Mouse (Mus musculus) cerebellum, adult 8-10 months (tissue): ENCODE measurements at regions not wholly inside any gene's neighbourhood (a gene's known extent, or its start where the extent isn't known, plus 50 kb on each side); places are given as distances from the start of the nearest gene placed in this dataset.

Experiments used
- DNase-seq: peaks from one replicate; pipeline ENCODE4 v3.0.0; 2022

DNA sequence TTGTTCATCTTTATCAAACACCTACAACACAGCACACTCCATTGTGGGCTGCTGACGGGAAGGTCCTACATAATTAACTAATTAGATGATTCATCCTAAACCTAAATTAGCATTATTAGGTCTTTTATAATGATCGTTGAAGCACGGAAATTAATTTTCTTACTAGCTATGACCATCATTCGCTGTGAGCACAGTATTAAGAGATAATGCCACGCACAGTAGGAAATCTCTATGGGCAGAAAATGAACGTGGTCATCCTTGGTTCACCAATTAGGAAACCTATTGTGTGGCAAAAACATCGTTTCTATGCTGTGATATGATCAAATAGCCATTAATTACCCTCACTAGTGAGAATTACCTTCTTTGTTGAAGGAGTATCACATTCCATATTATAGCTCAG is 56.4 kb upstream of the Mbip start:
- no peak for DNase-seq
